Mouse (Mus musculus) MEL (cell line): Measurements from ENCODE around the gene Ssh3.

Experiments used
- CTCF ChIP-seq, 3 experiments: IDR thresholded peaks in 2 of 3; conservative IDR thresholded peaks in 1 of 3; 2 replicates each; pipeline ENCODE4 v1.5.1; 2011 to 2012; ENCODE audit warnings: low read length in 3 of 3, low read depth in 2 of 3, mild to moderate bottlenecking in 2 of 3, improper control_type of control experiment in 1 of 3, inconsistent platforms in 1 of 3, mixed read lengths in 1 of 3, moderate library complexity in 1 of 3; ENCODE audit not compliant: control insufficient read depth in 1 of 3, insufficient read depth in 1 of 3, poor library complexity in 1 of 3, severe bottlenecking in 1 of 3
- GABPA ChIP-seq: IDR thresholded peaks from 2 replicates; pipeline ENCODE4 v1.6.1; 2012; ENCODE audit warnings: low read depth, mild to moderate bottlenecking, inconsistent platforms, low read length, improper control_type of control experiment, moderate library complexity
- HCFC1 ChIP-seq: IDR thresholded peaks from 2 replicates; pipeline ENCODE4 v1.6.1; 2012; ENCODE audit warnings: low read depth, mild to moderate bottlenecking, inconsistent platforms, low read length, improper control_type of control experiment, moderate library complexity
- MAFK ChIP-seq: IDR thresholded peaks from 2 replicates; pipeline ENCODE4 v1.6.1; 2011; ENCODE audit warnings: low read depth, mild to moderate bottlenecking, low read length, improper control_type of control experiment, borderline replicate concordance
- MAZ ChIP-seq: IDR thresholded peaks from 2 replicates; pipeline ENCODE4 v1.6.1; 2012; ENCODE audit warnings: low read depth, mild to moderate bottlenecking, inconsistent platforms, low read length, improper control_type of control experiment
- NRF1 ChIP-seq: IDR thresholded peaks from 2 replicates; pipeline ENCODE4 v1.6.1; 2014; ENCODE audit warnings: low read depth, mild to moderate bottlenecking, inconsistent platforms, low read length, improper control_type of control experiment, moderate library complexity; ENCODE audit not compliant: poor library complexity, insufficient read depth, severe bottlenecking
- POLR2A ChIP-seq, 2 experiments: IDR thresholded peaks; 2 replicates each; pipeline ENCODE4 v1.6.1; 2011 to 2012; ENCODE audit warnings: low read length in 2 of 2, mild to moderate bottlenecking in 2 of 2, control low read depth in 1 of 2, improper control_type of control experiment in 1 of 2, low read depth in 1 of 2, moderate library complexity in 1 of 2; ENCODE audit not compliant: control insufficient read depth in 1 of 2, insufficient read depth in 1 of 2, poor library complexity in 1 of 2
- SIN3A ChIP-seq: IDR thresholded peaks from 2 replicates; pipeline ENCODE4 v1.6.1; 2012; ENCODE audit warnings: low read length, improper control_type of control experiment, inconsistent platforms
- TAL1 ChIP-seq: IDR thresholded peaks from 2 replicates; pipeline ENCODE4 v1.6.1; 2012; ENCODE audit warnings: mild to moderate bottlenecking, inconsistent platforms, low read length, moderate library complexity, mixed read lengths
- TBP ChIP-seq: IDR thresholded peaks from 2 replicates; pipeline ENCODE4 v1.8.0; 2011; ENCODE audit warnings: low read depth, low read length, improper control_type of control experiment
- ZC3H11A ChIP-seq: IDR thresholded peaks from 2 replicates; pipeline ENCODE4 v1.6.1; 2012; ENCODE audit warnings: low read depth, mild to moderate bottlenecking, inconsistent platforms, low read length, improper control_type of control experiment
- ZNF384 ChIP-seq: IDR thresholded peaks from 2 replicates; pipeline ENCODE4 v1.6.1; 2012; ENCODE audit warnings: low read depth, mild to moderate bottlenecking, inconsistent platforms, low read length, improper control_type of control experiment

- TF ChIP-seq ZC3H11A, result no peak
- no peak for TF ChIP-seq CTCF (IDR thresholded peaks at IDR 0.05 in 2 of 3, conservative IDR thresholded peaks at IDR 0.05 in 1 of 3; ENCODE audit: control insufficient read depth in 1 of 3, insufficient read depth in 1 of 3, low read depth in 2 of 3, low read length in 3 of 3, poor library complexity in 1 of 3, severe bottlenecking in 1 of 3)
- peak; percentile 86; the same call in 1 of the 2 replicates for TF ChIP-seq MAZ
- no peak for TF ChIP-seq MAFK
- TF ChIP-seq NRF1, result no peak
- no peak for TF ChIP-seq TBP
- no peak for TF ChIP-seq SIN3A
- TF ChIP-seq TAL1, result no peak
- TF ChIP-seq HCFC1, result no peak
- TF ChIP-seq POLR2A (IDR thresholded peaks at IDR 0.05; ENCODE audit: control insufficient read depth in 1 of 2, insufficient read depth in 1 of 2, low read depth in 1 of 2, low read length in 2 of 2, poor library complexity in 1 of 2), result peak in 1 of 2 experiments; percentile 39; a peak in 2 of 4 replicates
- peak; percentile 76 for TF ChIP-seq ZNF384
- no peak for TF ChIP-seq GABPA
Observed at GRCm38 (mm10) chr19:4214071-4214770, 54.8 kb downstream of the Ssh3 start, which contains the start of the genes Clcf1 and AC109138.7.
